Mouse (Mus musculus) splenic B cell, adult 2 months (primary cell): ENCODE measurements around the gene Creg1.

Experiments
- DNase-seq: peaks from one replicate; pipeline ENCODE4 v3.0.0-alpha.2; 2011; ENCODE audit warnings: low read depth, low spot score
- H3K27me3 ChIP-seq: 2 replicates; pipeline ENCODE4 v1.6.1; 2012; ENCODE audit warnings: mild to moderate bottlenecking, low read length, moderate library complexity, mixed read lengths; ENCODE audit not compliant: control insufficient read depth, poor library complexity, insufficient read depth, severe bottlenecking
- H3K36me3 ChIP-seq: 2 replicates; pipeline ENCODE4 v1.6.1; 2012; ENCODE audit warnings: mild to moderate bottlenecking, low read length, moderate library complexity, mixed read lengths; ENCODE audit not compliant: control insufficient read depth, poor library complexity, insufficient read depth, severe bottlenecking

Gene Creg1

DNA sequence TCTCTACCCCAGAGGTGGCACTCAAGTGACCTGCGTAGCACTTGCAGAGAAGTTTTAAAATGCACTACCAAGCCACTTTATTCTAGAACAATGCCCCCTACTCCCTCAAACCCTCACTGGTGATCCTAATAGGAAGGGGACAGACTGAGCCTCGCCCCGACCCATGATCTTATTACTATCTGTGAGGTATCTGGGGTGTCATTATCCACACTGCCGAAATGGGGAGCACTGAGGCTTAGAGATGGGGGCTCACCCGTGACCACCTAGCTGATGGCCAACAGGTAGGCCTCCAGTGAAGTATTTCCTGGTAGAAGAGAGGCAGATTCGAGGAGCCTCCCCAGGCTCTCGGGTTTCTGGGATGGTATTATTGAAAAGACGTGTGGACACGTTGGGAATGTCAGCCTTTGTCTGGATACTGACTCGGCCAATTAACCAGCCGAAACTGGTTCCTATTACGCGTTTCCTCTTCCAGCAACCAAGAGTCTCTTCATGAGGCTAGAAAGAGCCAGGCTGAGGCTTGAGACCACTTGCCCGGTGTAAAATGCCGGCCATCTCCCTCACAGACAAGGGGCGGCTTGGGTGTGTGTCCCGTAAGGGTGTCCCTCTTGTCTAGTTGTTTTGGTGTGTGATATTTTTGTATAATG is 2.2 kb downstream of the Creg1 start:
- no peak for DNase-seq
- no peaks in the 10 kb centered on the region for H3K27me3 ChIP-seq
- H3K36me3 ChIP-seq, result no peaks in the 10 kb centered on the region

- DNase-seq, result no peak
- Histone ChIP-seq H3K27me3 (no peaks in the 10 kb centered on the region), H3K36me3 (no peaks in the 10 kb centered on the region)
Measured at GRCm38 (mm10) chr1:165766295-165766890, 2.8 kb downstream of the Creg1 start.

GRCm38 (mm10) chr1:165768894-165769512 is 5.5 kb downstream of the Creg1 start:
- no peak for DNase-seq

GRCm38 (mm10) chr1:165770181-165770759 is 6.7 kb downstream of the Creg1 start:
- Histone ChIP-seq H3K36me3 (no peaks in the 10 kb centered on the region), H3K27me3 (no peaks in the 10 kb centered on the region)
- no peak for DNase-seq

More at GRCm38 (mm10) chr1:165768894-165769512, 5.5 kb downstream of the Creg1 start:
- no peaks in the 10 kb centered on the region for H3K36me3 ChIP-seq
- H3K27me3 ChIP-seq, result no peaks in the 10 kb centered on the region

DNA sequence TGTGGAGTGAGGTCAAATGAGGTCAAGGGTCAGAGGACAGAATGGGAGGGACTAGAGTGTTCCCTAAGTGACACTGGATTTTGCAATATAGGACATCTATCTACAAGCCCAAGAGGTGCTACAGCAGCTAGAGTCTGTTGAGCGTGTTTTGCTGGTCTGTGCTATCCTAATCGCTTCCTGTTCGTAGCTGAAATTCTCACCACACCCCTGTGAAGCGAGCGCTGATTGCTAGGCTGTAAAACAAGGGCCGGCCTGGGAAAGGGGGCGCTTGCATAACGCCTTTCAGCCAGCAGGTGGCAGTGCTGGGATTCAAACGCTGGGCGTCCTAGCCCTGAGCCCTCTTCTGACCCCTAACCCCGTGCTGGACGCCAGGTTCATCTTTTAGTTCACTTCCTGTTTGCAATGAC is 7.9 kb downstream of the Creg1 start:
- H3K36me3 ChIP-seq, result no peaks in the 10 kb centered on the region
- H3K27me3 ChIP-seq, result no peaks in the 10 kb centered on the region
- DNase-seq, result peak; percentile 84

DNA sequence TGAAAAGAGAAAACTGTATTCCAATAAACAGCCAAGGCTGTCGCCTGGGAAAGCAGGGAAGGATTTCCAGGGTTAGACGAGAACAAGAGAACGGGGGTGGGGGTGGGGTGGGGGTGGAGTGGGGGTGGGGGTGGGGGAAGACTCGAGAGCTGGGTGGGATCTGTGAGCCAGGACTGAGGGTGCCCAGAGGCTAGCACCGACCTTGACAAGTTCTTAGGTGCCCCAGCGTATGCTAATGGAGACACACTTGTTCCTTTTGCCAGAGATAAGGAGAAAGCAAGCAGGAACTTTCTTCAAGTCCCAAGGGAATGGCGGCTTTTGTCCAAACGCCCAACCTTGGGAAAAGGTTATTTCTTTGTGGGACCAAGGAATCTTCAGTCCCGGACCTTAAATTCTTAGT is 8.5 kb downstream of the Creg1 start:
- DNase-seq, result no peak
- H3K36me3 ChIP-seq, result no peaks in the 10 kb centered on the region
- H3K27me3 ChIP-seq, result no peaks in the 10 kb centered on the region

DNA sequence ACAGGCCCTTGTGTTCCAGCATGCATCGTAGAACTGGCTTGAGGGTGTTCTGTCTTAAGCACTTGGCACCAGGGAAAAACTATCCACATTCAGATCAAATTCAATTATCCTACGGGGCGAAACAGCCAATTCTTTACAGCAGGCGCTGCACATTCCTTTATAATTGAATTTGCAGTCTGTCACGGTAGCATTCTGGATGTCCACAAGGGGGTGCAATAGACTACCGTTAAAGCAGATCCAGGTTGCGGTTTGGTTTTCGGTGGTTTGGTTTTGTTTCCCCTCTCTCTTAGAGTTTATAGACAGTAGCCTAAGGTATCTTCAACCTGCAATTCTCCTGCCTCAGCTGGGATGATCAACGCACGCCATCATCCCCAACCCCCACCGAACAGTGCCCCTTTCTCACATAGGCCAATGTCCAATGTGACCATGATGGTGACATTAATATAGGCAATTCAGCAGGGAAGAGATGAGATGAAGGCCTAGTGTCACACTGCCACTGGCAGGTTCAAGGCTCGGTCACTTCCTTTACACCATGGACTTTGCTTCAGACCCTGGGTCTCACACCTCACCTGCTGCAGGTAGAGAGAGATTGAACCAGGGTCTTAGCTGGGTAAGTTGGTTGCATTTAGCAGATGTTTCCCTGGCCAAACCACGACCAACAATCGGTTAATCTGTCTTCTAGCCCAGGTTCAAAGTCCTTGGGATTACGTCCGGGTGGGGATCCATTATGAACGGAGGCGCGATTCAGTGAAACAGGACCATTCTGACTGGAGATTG is 12.2 kb downstream of the Creg1 start:
- DNase-seq, result peak; percentile 84
- Histone ChIP-seq H3K36me3 (no peaks in the 10 kb centered on the region), H3K27me3 (no peaks in the 10 kb centered on the region)

DNA sequence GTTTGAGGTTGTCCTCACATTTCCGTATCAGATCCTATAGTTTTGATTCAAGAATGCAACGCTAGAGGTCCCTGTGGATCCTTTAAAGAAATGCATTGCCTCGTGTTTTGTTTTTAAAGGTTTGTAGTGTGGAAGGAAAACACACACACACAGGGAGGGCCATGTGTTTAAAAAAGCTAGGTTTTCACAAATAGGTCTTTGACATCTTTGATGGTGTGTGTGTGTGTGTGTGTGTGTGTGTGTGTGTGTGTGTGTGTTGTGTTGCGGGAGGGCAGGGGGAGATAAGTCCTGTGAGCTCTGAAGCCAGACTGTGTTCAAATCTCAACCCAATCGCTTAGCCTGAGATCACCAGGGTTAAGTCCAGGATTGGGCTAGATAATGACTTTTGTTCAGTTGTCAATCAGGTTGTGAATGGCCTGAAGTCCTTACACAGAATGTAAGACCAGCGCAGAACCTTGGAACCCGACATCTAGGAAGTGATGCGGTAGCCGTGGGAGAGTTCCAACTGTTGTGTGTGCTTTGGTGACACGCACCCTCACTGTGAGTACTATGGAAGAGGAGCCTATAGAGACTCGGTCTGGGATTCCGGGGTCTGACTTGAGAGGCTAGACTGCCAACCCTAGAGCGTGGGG is 16.5 kb downstream of the Creg1 start:
- no peaks in the 10 kb centered on the region for H3K36me3 ChIP-seq
- DNase-seq, result peak; percentile 54

DNA sequence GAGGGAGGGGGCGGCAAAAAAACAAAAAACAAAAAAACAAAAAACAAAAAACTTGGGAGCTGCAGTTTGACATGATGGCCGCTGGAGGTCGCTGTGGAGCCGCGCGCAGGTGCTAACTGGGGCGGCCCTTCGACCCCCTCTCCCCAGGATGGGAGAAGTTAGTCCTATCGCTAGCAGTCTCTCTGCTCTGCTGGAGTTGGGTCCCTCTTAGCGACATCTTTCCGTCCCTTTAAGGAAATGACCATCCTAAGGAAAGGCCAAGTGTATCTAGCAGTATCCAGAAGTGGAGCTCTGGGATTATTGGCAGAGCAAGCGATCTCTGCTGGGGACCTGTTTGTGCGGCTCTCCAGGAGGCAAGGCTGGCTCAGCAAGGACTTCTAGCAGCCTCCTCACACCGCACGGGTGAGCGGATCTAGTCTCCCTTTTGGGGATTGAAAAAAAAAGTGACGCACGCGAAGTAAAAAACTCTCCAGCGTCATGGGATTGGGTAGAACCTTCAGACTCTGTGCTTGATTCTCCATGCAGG is 17.1 kb downstream of the Creg1 start:
- no peaks in the 10 kb centered on the region for H3K27me3 ChIP-seq
- H3K36me3 ChIP-seq, result no peaks in the 10 kb centered on the region
- DNase-seq, result peak; percentile 62

More for the DNA sequence above, 16.5 kb downstream of the Creg1 start:
- no peaks in the 10 kb centered on the region for H3K27me3 ChIP-seq

DNA sequence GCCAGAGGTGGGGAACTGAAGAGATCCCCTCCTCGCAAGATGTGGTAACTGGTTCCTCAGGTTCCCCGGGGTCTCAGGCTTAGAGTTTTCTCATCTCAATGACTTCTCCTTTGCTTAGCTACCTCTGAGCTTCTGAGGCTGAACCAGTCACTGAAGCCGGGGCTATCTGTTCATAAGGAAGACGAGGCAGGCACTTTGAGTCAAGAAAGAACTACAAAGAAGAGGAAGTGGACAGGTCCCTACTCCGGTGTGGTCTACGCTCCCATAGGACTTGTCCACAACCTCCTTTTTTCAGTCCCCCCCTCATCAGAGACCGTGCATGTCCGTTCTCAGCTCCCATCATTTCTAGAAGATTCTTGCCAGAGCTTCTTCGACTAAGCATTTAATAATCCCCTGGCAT is 17.9 kb downstream of the Creg1 start:
- DNase-seq, result peak; percentile 48
- Histone ChIP-seq H3K36me3 (no peaks in the 10 kb centered on the region), H3K27me3 (no peaks in the 10 kb centered on the region)

GRCm38 (mm10) chr1:165781911-165782310 is 18.4 kb downstream of the Creg1 start:
- DNase-seq, result no peak
- H3K36me3 ChIP-seq, result no peaks in the 10 kb centered on the region

DNA sequence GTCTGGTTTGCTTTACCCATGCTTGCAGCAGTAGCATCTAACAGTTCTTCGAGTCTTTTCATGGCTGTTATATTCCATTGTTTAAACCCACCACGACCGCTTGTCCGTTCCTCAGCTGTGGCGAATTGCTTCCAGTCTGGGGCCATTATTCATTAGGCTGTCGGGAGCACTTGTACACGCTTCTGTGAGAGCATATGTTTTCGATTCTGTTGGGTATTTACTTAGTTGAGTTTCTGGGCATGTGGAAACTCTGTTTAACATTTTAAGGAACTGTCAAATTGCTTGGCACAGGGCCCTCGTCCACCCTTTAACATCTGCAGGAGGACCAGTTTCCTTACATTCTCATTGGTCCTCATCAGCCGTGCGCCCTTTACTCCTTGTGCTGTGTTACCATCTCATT is 22.8 kb downstream of the Creg1 start:
- no peaks in the 10 kb centered on the region for H3K36me3 ChIP-seq
- H3K27me3 ChIP-seq, result no peaks in the 10 kb centered on the region
- DNase-seq, result no peak

More at GRCm38 (mm10) chr1:165781911-165782310, 18.4 kb downstream of the Creg1 start:
- no peaks in the 10 kb centered on the region for H3K27me3 ChIP-seq

DNA sequence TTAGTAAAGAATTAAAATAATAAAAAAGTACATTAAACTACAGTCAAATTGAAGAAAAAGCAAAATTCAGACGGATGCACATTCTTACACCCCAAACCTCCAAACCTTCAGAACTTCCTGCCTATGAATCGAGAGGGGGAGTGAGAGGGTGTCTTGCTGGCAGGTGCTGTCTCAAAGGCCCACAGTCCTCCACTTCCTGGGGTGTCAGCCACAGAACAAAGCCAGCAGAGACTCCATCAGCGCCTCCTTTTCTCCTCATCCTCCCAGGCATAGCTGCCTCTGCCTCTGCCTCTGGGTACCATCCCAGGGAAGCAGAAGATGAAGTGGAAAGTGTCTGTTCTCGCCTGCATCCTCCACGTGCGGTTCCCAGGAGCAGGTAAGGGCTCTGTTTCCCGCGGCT is 25.0 kb downstream of the Creg1 start, which contains the start of gene Cd247:
TSS of gene Cd247 (plus strand) at position 171 of the 400 bp plus-strand sequence.
- no peak for DNase-seq
- Histone ChIP-seq H3K27me3 (no peaks in the 10 kb centered on the region), H3K36me3 (no peaks in the 10 kb centered on the region)

DNA sequence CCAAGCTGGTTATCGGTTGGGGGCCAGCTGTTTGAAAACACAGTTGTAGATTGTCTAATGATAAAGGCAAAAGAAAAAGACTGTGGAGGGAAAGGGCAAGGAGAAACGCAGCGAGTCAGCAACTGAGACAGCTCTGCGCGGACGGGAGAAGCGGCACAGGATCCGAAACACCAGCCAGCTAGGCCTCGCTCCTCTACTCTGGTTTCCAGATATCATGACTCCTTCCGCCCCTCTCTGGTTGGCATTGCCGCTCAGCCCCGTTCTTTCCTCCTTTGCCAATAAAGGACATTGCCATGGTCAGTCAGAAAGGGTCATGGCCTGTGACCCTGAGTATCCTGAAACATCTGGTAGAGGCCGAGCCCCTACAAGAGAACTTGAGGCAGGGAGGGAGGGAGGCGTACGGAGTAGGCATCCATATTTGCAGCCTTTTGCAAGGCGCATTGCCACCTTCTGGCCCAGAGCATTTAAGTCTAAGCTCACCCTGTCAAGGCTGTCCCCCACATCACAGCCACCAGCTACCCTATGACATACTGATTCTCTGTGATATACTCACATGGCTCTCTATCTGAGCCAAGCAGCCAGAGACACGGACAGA is 25.6 kb downstream of the Creg1 start:
- no peaks in the 10 kb centered on the region for H3K27me3 ChIP-seq
- DNase-seq, result no peak
- no peaks in the 10 kb centered on the region for H3K36me3 ChIP-seq
